Mouse (Mus musculus) lung, embryonic 14.5 days (tissue): ENCODE results near the gene Pde4d. TPM values are rescaled to one million over a fixed set of nuclear protein-coding genes. Genes with fewer than 3 reads are reported as not detected.
"Not testable (repeated sequence)": the region's sequence is repeated elsewhere in the genome, so short reads cannot be mapped to it uniquely, and the experiment has no call there.

Experiments used
- ATAC-seq: fragments of 200-750 bp; cut with Nextera tagmentation; 2 replicates; pipeline ENCODE4 v1.8.0; 2017; ENCODE audit warnings: mild to moderate bottlenecking, moderate TSS enrichment, moderate library complexity; ENCODE audit not compliant: insufficient read depth
- DNase-seq: peaks from one replicate; pipeline ENCODE4 v3.0.0-alpha.2; 2015
- H3K27ac ChIP-seq: fragments of 300-500 bp; sonication (generic); 2 replicates; pipeline ENCODE4 v1.5.1; 2014; ENCODE audit warnings: low read depth, mild to moderate bottlenecking, moderate library complexity
- H3K27me3 ChIP-seq: fragments of 300-500 bp; sonication (generic); 2 replicates; pipeline ENCODE4 v1.6.1; 2014; ENCODE audit warnings: low read length, control low read depth; ENCODE audit not compliant: insufficient read depth
- H3K36me3 ChIP-seq: fragments of 300-500 bp; sonication (generic); 2 replicates; pipeline ENCODE4 v1.6.1; 2014; ENCODE audit warnings: control low read depth; ENCODE audit not compliant: insufficient read depth
- H3K4me1 ChIP-seq: fragments of 300-500 bp; sonication (generic); 2 replicates; pipeline ENCODE4 v1.6.1; 2014; ENCODE audit warnings: antibody characterized with exemption, control low read depth; ENCODE audit not compliant: insufficient read depth
- H3K4me2 ChIP-seq: fragments of 300-500 bp; sonication (generic); 2 replicates; pipeline ENCODE4 v1.6.1; 2014; ENCODE audit warnings: mild to moderate bottlenecking
- H3K4me3 ChIP-seq: fragments of 300-500 bp; sonication (generic); 2 replicates; pipeline ENCODE4 v1.5.1; 2014; ENCODE audit warnings: low read depth, low read length
- H3K9ac ChIP-seq: fragments of 300-500 bp; sonication (generic); 2 replicates; pipeline ENCODE4 v1.6.1; 2014
- H3K9me3 ChIP-seq: fragments of 300-500 bp; sonication (generic); 2 replicates; pipeline ENCODE4 v1.6.1; 2016; ENCODE audit warnings: low read depth, low read length, control low read depth
- CTCF ChIP-seq: IDR thresholded peaks from 2 replicates; pipeline ENCODE4 v1.5.1; 2016; ENCODE audit warnings: antibody characterized with exemption, low read depth
- WGBS: fragments of 180-500 bp; shearing (Covaris S2); extraction: QIAGEN DNeasy Blood & Tissue Kit; methylation state at CpG from one replicate; pipeline ENCODE4 v1.1.7; 2014; 5-methylcytosine and 5-hydroxymethylcytosine counted together
- polyA plus RNA-seq: library from polyadenylated mRNA; unstranded; fragments of >200 nt; fragmentation: Nextera tagmentation; extraction: Ambion mirVana; gene quantifications from 2 replicates; pipeline ENCODE4 v1.2.1, GENCODE M21; 2014

Pde4d gene
- polyA plus RNA-seq, 1 experiment from 2014 or later, result 16.2 TPM

- no peak for TF ChIP-seq CTCF
- peak; percentile 23; the same call in 1 of the 2 replicates for ATAC-seq
- Histone ChIP-seq H3K4me1 (peaks cover 2% of the 10 kb centered on the region; the same call in 1 of the 2 replicates), H3K9me3 (no peaks in the 10 kb centered on the region), H3K4me2 (peak overlapping the region; percentile 25; the same call in 1 of the 2 replicates), H3K4me3 (no peak overlapping the region), H3K27ac (no peak overlapping the region), H3K27me3 (no peaks in the 10 kb centered on the region), H3K9ac (no peak overlapping the region), H3K36me3 (no peaks in the 10 kb centered on the region)
- DNase-seq, result peak; percentile 43
- WGBS, result 54% methylated on average over 11 of the region's 11 CpGs
Observed at GRCm38 (mm10) chr13:108766020-108766727, 316.4 kb downstream of the Pde4d start.

- H3K4me1 ChIP-seq, result peaks cover 2% of the 10 kb centered on the region; the same call in 1 of the 2 replicates
- peak; percentile 73 for ATAC-seq
- WGBS, result 36% methylated on average over 3 of the region's 3 CpGs
- H3K4me2 ChIP-seq, result no peak overlapping the region
- no peaks in the 10 kb centered on the region for H3K27me3 ChIP-seq
- TF ChIP-seq CTCF, result no peak
- H3K9ac ChIP-seq, result no peak overlapping the region
- H3K27ac ChIP-seq, result no peak overlapping the region
- no peaks in the 10 kb centered on the region for H3K9me3 ChIP-seq
- no peaks in the 10 kb centered on the region for H3K36me3 ChIP-seq
- H3K4me3 ChIP-seq, result no peak overlapping the region
- DNase-seq, result peak; percentile 93
Observed at GRCm38 (mm10) chr13:108769465-108770056, 319.8 kb downstream of the Pde4d start.

GRCm38 (mm10) chr13:108772386-108772785 is 322.6 kb downstream of the Pde4d start:
- DNase-seq (no peak), ATAC-seq (no peak)
- Histone ChIP-seq H3K9me3 (no peaks in the 10 kb centered on the region), H3K4me1 (no peaks in the 10 kb centered on the region), H3K36me3 (no peaks in the 10 kb centered on the region), H3K27me3 (no peaks in the 10 kb centered on the region), H3K4me3 (no peak overlapping the region), H3K27ac (no peak overlapping the region), H3K9ac (no peak overlapping the region), H3K4me2 (no peak overlapping the region)
- no peak for TF ChIP-seq CTCF
- 76% methylated on average over 3 of the region's 3 CpGs for WGBS

GRCm38 (mm10) chr13:108774981-108775380 is 325.2 kb downstream of the Pde4d start:
- WGBS, result 77% methylated on average over 1 of the region's 1 CpGs
- ATAC-seq (no peak), DNase-seq (no peak)
- H3K9me3 ChIP-seq, result no peaks in the 10 kb centered on the region
- no peak overlapping the region for H3K27ac ChIP-seq
- no peak overlapping the region for H3K9ac ChIP-seq
- H3K4me2 ChIP-seq, result no peak overlapping the region
- no peaks in the 10 kb centered on the region for H3K4me1 ChIP-seq
- TF ChIP-seq CTCF, result no peak
- H3K36me3 ChIP-seq, result no peaks in the 10 kb centered on the region
- no peaks in the 10 kb centered on the region for H3K27me3 ChIP-seq
- no peak overlapping the region for H3K4me3 ChIP-seq

- no peak for DNase-seq
- Histone ChIP-seq H3K4me1 (no peaks in the 10 kb centered on the region), H3K4me3 (no peak overlapping the region), H3K4me2 (no peak overlapping the region), H3K9me3 (no peaks in the 10 kb centered on the region), H3K27ac (no peak overlapping the region), H3K36me3 (no peaks in the 10 kb centered on the region), H3K27me3 (no peaks in the 10 kb centered on the region), H3K9ac (no peak overlapping the region)
- whole genome bisulfite sequencing, result 66% methylated on average over 7 of the region's 7 CpGs
- no peak for TF ChIP-seq CTCF
- no peak for ATAC-seq
Observed at GRCm38 (mm10) chr13:108775882-108776281, 326.1 kb downstream of the Pde4d start.

GRCm38 (mm10) chr13:108797620-108798019 is 347.9 kb downstream of the Pde4d start:
- H3K36me3 ChIP-seq, H3K9ac ChIP-seq, H3K4me3 ChIP-seq, DNase-seq, ATAC-seq, H3K9me3 ChIP-seq, H3K27me3 ChIP-seq, H3K27ac ChIP-seq, H3K4me1 ChIP-seq, H3K4me2 ChIP-seq: not testable (repeated sequence)
- TF ChIP-seq CTCF, result peak; percentile 27
- WGBS, result 82% methylated on average over 3 of the region's 3 CpGs

GRCm38 (mm10) chr13:108809191-108809590 is 359.4 kb downstream of the Pde4d start:
- no peak overlapping the region for H3K4me3 ChIP-seq
- H3K9ac ChIP-seq, result no peak overlapping the region
- H3K36me3 ChIP-seq, result no peaks in the 10 kb centered on the region
- H3K9me3 ChIP-seq, result no peaks in the 10 kb centered on the region
- TF ChIP-seq CTCF, result no peak
- no peak for DNase-seq
- H3K4me2 ChIP-seq, result no peak overlapping the region
- no peaks in the 10 kb centered on the region for H3K27me3 ChIP-seq
- no peaks in the 10 kb centered on the region for H3K4me1 ChIP-seq
- 63% methylated on average over 7 of the region's 7 CpGs for WGBS
- no peak overlapping the region for H3K27ac ChIP-seq
- no peak for ATAC-seq
